Mouse (Mus musculus): ENCODE results near the gene Cyp2s1.

Gene Cyp2s1

GRCm38 (mm10) chr7:25780753-25781152 is 36.0 kb downstream of the Cyp2s1 start:
- DNase-seq: no peak

- no peak for DNase-seq
Observed at GRCm38 (mm10) chr7:25780021-25780420, 36.7 kb downstream of the Cyp2s1 start.

GRCm38 (mm10) chr7:25768229-25768628 is 48.5 kb downstream of the Cyp2s1 start:
- DNase-seq: no peak

GRCm38 (mm10) chr7:25766108-25766507 is 50.6 kb downstream of the Cyp2s1 start:
- no peak for DNase-seq

- DNase-seq: no peak
Observed at GRCm38 (mm10) chr7:25764221-25764620, 52.5 kb downstream of the Cyp2s1 start.

- DNase-seq: no peak
Observed at GRCm38 (mm10) chr7:25763678-25764077, 53.0 kb downstream of the Cyp2s1 start.

GRCm38 (mm10) chr7:25761354-25761753 is 55.4 kb downstream of the Cyp2s1 start:
- DNase-seq: no peak

GRCm38 (mm10) chr7:25756011-25756410 is 60.7 kb downstream of the Cyp2s1 start:
- peak; percentile 82 to 84 for DNase-seq

GRCm38 (mm10) chr7:25755468-25755833 is 61.3 kb downstream of the Cyp2s1 start:
- peak in 1 of 2 experiments; percentile 69 for DNase-seq

- peak; percentile 99 to 100 for DNase-seq
Observed at GRCm38 (mm10) chr7:25754738-25755467, 61.8 kb downstream of the Cyp2s1 start, which contains the start of gene Hnrnpul1. Gene Hnrnpul1 (minus strand): TSS chr7:25754757.

- no peak for DNase-seq
Observed at GRCm38 (mm10) chr7:25754439-25754737, 62.3 kb downstream of the Cyp2s1 start.

GRCm38 (mm10) chr7:25753643-25754438 is 62.9 kb downstream of the Cyp2s1 start:
- DNase-seq: peak in 1 of 2 experiments; percentile 60

- no peak for DNase-seq
Observed at GRCm38 (mm10) chr7:25753076-25753475, 63.6 kb downstream of the Cyp2s1 start.

Data from cerebellum, adult 18-20 months (tissue).